Comparison of ENCODE assay signal across 23 mouse cellular contexts in genomic region chr2:24912189-24912588, GRCm38 (mm10). TPM values are rescaled to one million over a fixed set of nuclear protein-coding genes. Genes with fewer than 3 reads are reported as not detected.
DNase-seq lines count a peak whose midpoint lies in the region; ATAC-seq lines count a peak whose summit lies in the region.
"Had no signal": no experiment of that assay in that cellular context is flagged by ENCODE, and none has a peak within 500 bp of the region (broad histone marks: within the 10 kb centered on the region; RNA-seq: fewer than 3 reads in every experiment).

No protein-coding gene starts in this region.

- H3K27me3 ChIP-seq in forebrain, embryonic 14.5 days (replicated peaks; ENCODE audit: control insufficient read depth, insufficient read depth, low read length) = no peaks in the 10 kb centered on the region
- H3K27me3 ChIP-seq: CH12.LX; embryonic facial prominence, embryonic 12.5 days; forebrain, embryonic 13.5 days; Patski had no signal

- H3K36me3 ChIP-seq in forebrain, embryonic 14.5 days (ENCODE audit: control insufficient read depth, insufficient read depth, low read length) = peaks cover 12% of the 10 kb centered on the region

- peak; percentile 48 for DNase-seq in heart, adult 11 months
- DNase-seq in heart, adult 8-10 months (ENCODE audit: low spot score) = no peak
- peak; percentile 85 for DNase-seq in R1 (ENCODE audit: low read depth, low spot score)
- no peak for DNase-seq in forebrain, embryonic 14.5 days (ENCODE audit: low spot score)
- no peak for DNase-seq in thymus, adult 18-20 months
- DNase-seq: adrenal gland, adult 8-10 months; adrenal gland, postnatal 14 days; adrenal gland, postnatal 36 days; B cell, adult 2 months; cerebellum, adult 11-12 months; cerebellum, adult 2 months; cerebellum, adult 9-10 months; cerebellum, postnatal 10 days; cerebellum, postnatal 25 days had no signal

- no peak overlapping the region for H3K27ac ChIP-seq in forebrain, embryonic 14.5 days (ENCODE audit: low read depth, low read length)
- H3K27ac ChIP-seq: embryonic facial prominence, embryonic 10.5 days; embryonic facial prominence, embryonic 12.5 days; forebrain, embryonic 13.5 days had no signal

- ATAC-seq in forebrain, embryonic 14.5 days = no peak
- ATAC-seq: activated CD4-positive, CD25-positive, alpha-beta regulatory T cell, adult 4 months; CD4-positive, CD25-positive, alpha-beta regulatory T cell, adult 4 months; forebrain, embryonic 13.5 days; forebrain, embryonic 16.5 days; Patski had no signal

- H3K9me3 ChIP-seq in forebrain, embryonic 14.5 days (replicated peaks; ENCODE audit: control insufficient read depth, low read length) = no peaks in the 10 kb centered on the region
- H3K9me3 ChIP-seq: embryonic facial prominence, embryonic 10.5 days; embryonic facial prominence, embryonic 12.5 days; forebrain, embryonic 13.5 days; G1E had no signal

- no peak overlapping the region for H3K4me3 ChIP-seq in forebrain, embryonic 14.5 days (ENCODE audit: low read depth, low read length)
- H3K4me3 ChIP-seq: embryonic facial prominence, embryonic 10.5 days; embryonic facial prominence, embryonic 12.5 days; forebrain, embryonic 13.5 days had no signal

- WGBS in forebrain, embryonic 14.5 days = 90% methylated on average over 4 of the region's 4 CpGs

- H3K4me2 ChIP-seq in forebrain, embryonic 14.5 days (ENCODE audit: low read length) = no peak overlapping the region
- H3K4me2 ChIP-seq: embryonic facial prominence, embryonic 12.5 days; forebrain, embryonic 13.5 days had no signal

- peaks cover under 1% of the 10 kb centered on the region for H3K4me1 ChIP-seq in forebrain, embryonic 14.5 days (ENCODE audit: control insufficient read depth, insufficient read depth, low read length)
- H3K4me1 ChIP-seq: embryonic facial prominence, embryonic 10.5 days had no signal

- no peak overlapping the region for H3K9ac ChIP-seq in forebrain, embryonic 14.5 days (ENCODE audit: low read length)
- H3K9ac ChIP-seq: embryonic facial prominence, embryonic 12.5 days; forebrain, embryonic 13.5 days had no signal

RNA-seq across cellular contexts. Expression of gene Ehmt1, which starts 7.2 kb away (rescaled TPM):
- 10 to 100 TPM; 26.9 to 35.6 (median 31.4) TPM for total RNA-seq in heart, adult 8-10 months (2022)
- polyA plus RNA-seq in forebrain, embryonic 14.5 days (2014; fragmentation: Nextera tagmentation; extraction: Ambion mirVana) = 76.7 and 90.7 TPM in 2 replicates

RNA-seq across cellular contexts. Expression of gene Arrdc1, which starts 22.9 kb away (rescaled TPM):
- total RNA-seq in heart, adult 8-10 months (2022) = 1 to 10 TPM; 3.0 to 6.7 (median 5.4) TPM
- 16.6 and 20.5 TPM in 2 replicates for polyA plus RNA-seq in forebrain, embryonic 14.5 days (2014; fragmentation: Nextera tagmentation; extraction: Ambion mirVana)

RNA-seq across cellular contexts. Expression of gene Zmynd19, which starts 37.4 kb away (rescaled TPM):
- 10 to 100 TPM; 14.9 to 17.6 (median 17.1) TPM for total RNA-seq in heart, adult 8-10 months (2022)
- 8.6 and 12.7 TPM in 2 replicates for polyA plus RNA-seq in forebrain, embryonic 14.5 days (2014; fragmentation: Nextera tagmentation; extraction: Ambion mirVana)

RNA-seq across cellular contexts. Expression of gene Dph7, which starts 50.0 kb away (rescaled TPM):
- total RNA-seq in heart, adult 8-10 months (2022) = 1 to 10 TPM; 4.6 to 7.5 (median 6.2) TPM
- polyA plus RNA-seq in forebrain, embryonic 14.5 days (2014; fragmentation: Nextera tagmentation; extraction: Ambion mirVana) = 38.0 and 44.3 TPM in 2 replicates

Comparison
In these comparisons a context has a peak if more than half of its experiments do, and no peak if none do; other contexts are left out.
1. DNase-seq: peak in heart, adult 11 months (single experiment) and R1 (single experiment); none in heart, adult 8-10 months (single experiment), forebrain, embryonic 14.5 days (single experiment) and thymus, adult 18-20 months (0 of 2).